8 mouse cellular contexts compared by ENCODE assay signal in genomic region chr5:8819635-8820591, GRCm38 (mm10). TPM values are rescaled to one million over a fixed set of nuclear protein-coding genes. Genes with fewer than 3 reads are reported as not detected.
DNase-seq lines count a peak whose midpoint lies in the region; ATAC-seq and TF ChIP-seq lines count a peak whose summit lies in the region.

No protein-coding gene starts in this region.

- peaks cover 9% of the 10 kb centered on the region for H3K4me1 ChIP-seq in embryonic facial prominence, embryonic 10.5 days
- H3K4me1 ChIP-seq in intestine, embryonic 14.5 days (replicated peaks; ENCODE audit: control insufficient read depth, insufficient read depth, low read length), result no peaks in the 10 kb centered on the region
- peaks cover 8% of the 10 kb centered on the region for H3K4me1 ChIP-seq in neural tube, embryonic 15.5 days

- H3K4me3 ChIP-seq in layer of hippocampus, adult 2 months, result peak overlapping the region; percentile 20; the same call in 1 of the 2 replicates
- peak overlapping the region; percentile 48 for H3K4me3 ChIP-seq in embryonic facial prominence, embryonic 10.5 days
- H3K4me3 ChIP-seq in intestine, embryonic 14.5 days (ENCODE audit: low read depth, low read length), result peak overlapping the region; percentile 20
- H3K4me3 ChIP-seq in neural tube, embryonic 15.5 days (replicated peaks), result peak overlapping the region; percentile 31

- H3K27ac ChIP-seq in layer of hippocampus, adult 2 months, result peak overlapping the region; percentile 60; the same call in 1 of the 2 replicates
- 0 out of 2 replicates have a peak overlapping the region, but pooled peaks have one; percentile 30 for H3K27ac ChIP-seq in embryonic facial prominence, embryonic 10.5 days (replicated peaks)
- H3K27ac ChIP-seq in intestine, embryonic 14.5 days (ENCODE audit: low read depth), result no peak overlapping the region
- H3K27ac ChIP-seq in neural tube, embryonic 15.5 days (replicated peaks), result no peak overlapping the region; the same call in 1 of the 2 replicates

- no peak for ATAC-seq in intestine, embryonic 14.5 days (replicated peaks; ENCODE audit: low FRiP score, low TSS enrichment, low read depth)
- ATAC-seq in neural tube, embryonic 15.5 days (ENCODE audit: low FRiP score), result peak; percentile 40; the same call in 1 of the 2 replicates
- no peak for ATAC-seq in megakaryocyte-erythroid progenitor cell, adult 5-6 weeks (replicated peaks; ENCODE audit: low FRiP score, low TSS enrichment, poor library complexity, severe bottlenecking)

- WGBS in embryonic facial prominence, embryonic 10.5 days, result 12% methylated on average over 7 of the region's 8 CpGs
- 12% methylated on average over 7 of the region's 8 CpGs for WGBS in intestine, embryonic 14.5 days
- 13% methylated on average over 8 of the region's 8 CpGs for WGBS in neural tube, embryonic 15.5 days

- H3K4me2 ChIP-seq in intestine, embryonic 14.5 days (ENCODE audit: low read length), result peak overlapping the region; percentile 45
- peak overlapping the region; percentile 59 for H3K4me2 ChIP-seq in neural tube, embryonic 15.5 days

- no peak for TF ChIP-seq CTCF in layer of hippocampus, adult 2 months (conservative IDR thresholded peaks at IDR 0.05)

- H3K27me3 ChIP-seq in embryonic facial prominence, embryonic 10.5 days (replicated peaks; ENCODE audit: low read depth, poor library complexity, severe bottlenecking), result no peaks in the 10 kb centered on the region
- H3K27me3 ChIP-seq in intestine, embryonic 14.5 days (replicated peaks; ENCODE audit: control insufficient read depth, insufficient read depth, low read length), result no peaks in the 10 kb centered on the region
- H3K27me3 ChIP-seq in neural tube, embryonic 15.5 days (replicated peaks), result no peaks in the 10 kb centered on the region

- no peaks in the 10 kb centered on the region for H3K9me3 ChIP-seq in embryonic facial prominence, embryonic 10.5 days
- no peaks in the 10 kb centered on the region for H3K9me3 ChIP-seq in intestine, embryonic 14.5 days (ENCODE audit: control insufficient read depth, low read length)
- H3K9me3 ChIP-seq in neural tube, embryonic 15.5 days (replicated peaks), result no peaks in the 10 kb centered on the region

- no peak for DNase-seq in layer of hippocampus, adult 2 months (ENCODE audit: low spot score in 2 of 2)
- DNase-seq in layer of hippocampus, postnatal 36 days, result no peak
- peak; percentile 32 for DNase-seq in embryonic facial prominence, embryonic 10.5 days (ENCODE audit: low spot score)
- no peak for DNase-seq in intestine, embryonic 14.5 days (ENCODE audit: low spot score)
- DNase-seq in adrenal gland, postnatal 25 days, result no peak
- no peak for DNase-seq in kidney, adult 8-10 months

- no peak overlapping the region for H3K9ac ChIP-seq in intestine, embryonic 14.5 days (ENCODE audit: low read length)
- H3K9ac ChIP-seq in neural tube, embryonic 15.5 days (replicated peaks), result peak overlapping the region; percentile 20; the same call in 1 of the 2 replicates

- H3K36me3 ChIP-seq in embryonic facial prominence, embryonic 10.5 days (replicated peaks), result no peaks in the 10 kb centered on the region
- no peaks in the 10 kb centered on the region for H3K36me3 ChIP-seq in intestine, embryonic 14.5 days (ENCODE audit: control insufficient read depth, insufficient read depth, low read length)
- H3K36me3 ChIP-seq in neural tube, embryonic 15.5 days, result no peaks in the 10 kb centered on the region

RNA-seq across cellular contexts. Expression of gene Abcb1b, which starts 22.0 kb away (rescaled TPM):
- 1 to 10 TPM; 3.4 to 4.8 TPM for total RNA-seq in layer of hippocampus, adult 2 months (2021)
- total RNA-seq in layer of hippocampus, postnatal 36 days (2021), result 1 to 10 TPM; 3.3 to 3.5 TPM
- 0.95 and 1.2 TPM in 2 replicates for polyA plus RNA-seq in embryonic facial prominence, embryonic 10.5 days (2016; fragmentation: Nextera tagmentation; extraction: Ambion mirVana)
- polyA plus RNA-seq in intestine, embryonic 14.5 days (2014; fragmentation: Nextera tagmentation; extraction: Ambion mirVana), result 1.0 and 1.6 TPM in 2 replicates
- 0.50 and 1.2 TPM in 2 replicates for polyA plus RNA-seq in neural tube, embryonic 15.5 days (2015; fragmentation: Nextera tagmentation; extraction: Ambion mirVana)
- total RNA-seq in adrenal gland, postnatal 25 days (2021), result 2,242 and 2,571 TPM in 2 replicates
- total RNA-seq in megakaryocyte-erythroid progenitor cell, adult 5-6 weeks (2014; fragmentation: Nextera tagmentation), result 3.5 and 5.2 TPM in 2 replicates
- total RNA-seq in megakaryocyte-erythroid progenitor cell, adult 5-6 weeks (2017), result 1.1 and 11.7 TPM in 2 replicates

Comparison
In these comparisons a context has a peak if more than half of its experiments do, and no peak if none do; other contexts are left out.
1. H3K27ac ChIP-seq: peak in layer of hippocampus, adult 2 months (single experiment) and embryonic facial prominence, embryonic 10.5 days (single experiment); none in intestine, embryonic 14.5 days (single experiment) and neural tube, embryonic 15.5 days (single experiment).
2. RNA of gene Abcb1b, which starts 22.0 kb away (total RNA-seq): 2,242 to 2,571 TPM in adrenal gland, postnatal 25 days; 1.1 to 11.7 TPM in megakaryocyte-erythroid progenitor cell, adult 5-6 weeks, 3.4 to 4.8 TPM in layer of hippocampus, adult 2 months and 3.3 to 3.5 TPM in layer of hippocampus, postnatal 36 days; every median in the first group is over 100 times any median in the second.
3. Peak in every context shown above with its lines, with median percentiles within 50 percentile points of each other: H3K4me3 ChIP-seq.